Mouse (Mus musculus) spleen, postnatal 36 days (tissue): ENCODE measurements around the gene Dpp8.

ENCODE experiments used
- DNase-seq, 2 experiments: peaks; one replicate each; pipeline ENCODE4 v3.0.0; 2022; ENCODE audit warnings: low spot score in 2 of 2, mixed read lengths in 1 of 2

The Dpp8 gene

DNA sequence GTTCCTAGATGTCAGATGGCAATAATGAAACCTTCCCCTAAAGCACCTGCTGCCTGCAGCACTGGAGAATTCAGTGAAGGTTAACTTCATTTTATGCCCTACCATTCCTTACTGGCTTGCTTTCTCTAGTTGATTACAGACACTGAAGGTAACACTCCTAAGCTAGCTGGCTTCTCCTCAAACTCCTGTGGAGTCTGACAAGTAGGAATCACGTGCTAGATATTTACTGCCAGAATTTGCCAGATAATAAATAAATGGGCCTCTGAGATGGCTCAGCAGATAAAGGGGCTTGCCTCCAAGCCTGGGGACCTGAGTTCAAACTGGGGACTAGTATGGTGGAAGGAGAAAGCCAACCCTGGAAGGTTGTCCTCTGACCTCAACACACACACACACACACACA lies 54.6 kb downstream of the Dpp8 start:
- no peak for DNase-seq

DNA sequence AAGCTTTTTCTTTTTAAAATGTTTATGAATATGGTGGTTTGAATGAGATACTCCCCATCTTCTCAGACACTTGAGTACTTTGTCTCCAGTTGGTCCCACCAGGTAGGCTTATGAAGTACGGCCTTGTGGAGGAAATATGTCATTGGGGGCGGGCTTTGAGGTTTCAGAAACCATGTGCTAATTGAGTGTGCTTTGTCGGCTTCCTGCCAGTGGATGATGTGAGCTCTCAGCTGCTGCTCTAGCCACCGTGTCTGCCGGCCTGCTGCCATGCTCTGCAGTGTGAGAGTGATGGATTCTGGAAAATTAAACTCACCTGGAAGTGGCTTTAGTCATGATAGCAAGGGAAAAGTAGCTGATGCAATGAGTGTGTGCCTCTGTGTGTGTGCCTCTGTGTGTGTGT lies 55.3 kb downstream of the Dpp8 start:
- peak; percentile 57 for DNase-seq

DNA sequence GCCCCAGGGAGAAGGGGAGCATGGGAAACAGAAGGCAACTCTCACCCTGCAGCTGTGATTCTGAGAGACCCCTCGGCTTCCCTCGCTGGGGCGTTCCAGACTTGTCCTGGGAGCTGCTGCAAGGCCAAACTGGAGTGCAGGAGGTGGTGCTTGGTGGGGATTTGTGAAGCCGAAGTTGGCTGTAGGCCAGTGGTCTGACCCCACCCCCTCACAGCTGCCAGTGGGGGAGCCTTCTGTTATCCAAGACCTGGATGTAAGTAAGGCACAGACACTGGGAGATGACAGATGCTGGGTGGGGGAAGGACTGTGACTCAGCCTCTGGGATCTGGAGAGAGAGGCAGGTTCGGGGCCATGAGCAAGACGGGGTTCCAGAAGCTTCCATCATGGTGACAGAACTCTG lies 62.0 kb downstream of the Dpp8 start:
- no peak for DNase-seq

DNA sequence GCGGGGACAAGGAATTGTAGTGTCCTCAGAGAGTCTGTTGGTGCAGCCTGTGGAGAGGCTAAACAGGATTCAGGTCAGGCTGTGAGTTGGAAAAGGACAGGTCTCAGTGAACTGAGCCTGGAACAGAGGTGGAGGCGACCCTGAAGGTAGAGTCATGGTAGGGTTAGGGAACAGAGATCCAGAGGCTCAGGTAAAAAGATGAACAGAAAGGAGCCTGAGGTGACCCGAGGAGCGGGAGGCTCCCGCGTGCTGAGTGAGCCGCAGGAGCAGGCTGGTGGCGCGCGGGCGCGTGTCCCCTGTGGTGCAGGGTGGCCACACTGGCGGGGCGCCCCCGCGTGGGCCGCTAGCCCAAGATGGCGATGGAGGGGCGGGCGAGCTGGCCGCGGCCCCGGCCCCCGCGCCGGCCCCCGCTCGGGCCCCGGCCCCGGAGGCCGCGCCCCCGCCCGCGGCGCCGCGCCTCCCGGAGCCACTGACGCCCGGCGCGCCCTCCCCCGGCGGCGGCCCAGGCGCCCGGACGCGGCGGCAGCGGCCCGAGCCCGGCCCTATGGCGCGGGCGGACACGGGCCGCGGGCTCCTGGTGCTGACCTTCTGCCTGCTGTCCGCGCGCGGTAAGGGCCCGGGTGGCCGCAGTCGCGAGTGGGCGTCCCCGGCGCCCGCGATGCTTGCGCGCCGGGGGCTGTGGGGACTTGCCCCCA lies 68.9 kb downstream of the Dpp8 start, which contains the start of gene Igdcc4:
Igdcc4 (plus strand) TSS at position 496 of the 695 bp plus-strand sequence.
- no peak for DNase-seq

DNA sequence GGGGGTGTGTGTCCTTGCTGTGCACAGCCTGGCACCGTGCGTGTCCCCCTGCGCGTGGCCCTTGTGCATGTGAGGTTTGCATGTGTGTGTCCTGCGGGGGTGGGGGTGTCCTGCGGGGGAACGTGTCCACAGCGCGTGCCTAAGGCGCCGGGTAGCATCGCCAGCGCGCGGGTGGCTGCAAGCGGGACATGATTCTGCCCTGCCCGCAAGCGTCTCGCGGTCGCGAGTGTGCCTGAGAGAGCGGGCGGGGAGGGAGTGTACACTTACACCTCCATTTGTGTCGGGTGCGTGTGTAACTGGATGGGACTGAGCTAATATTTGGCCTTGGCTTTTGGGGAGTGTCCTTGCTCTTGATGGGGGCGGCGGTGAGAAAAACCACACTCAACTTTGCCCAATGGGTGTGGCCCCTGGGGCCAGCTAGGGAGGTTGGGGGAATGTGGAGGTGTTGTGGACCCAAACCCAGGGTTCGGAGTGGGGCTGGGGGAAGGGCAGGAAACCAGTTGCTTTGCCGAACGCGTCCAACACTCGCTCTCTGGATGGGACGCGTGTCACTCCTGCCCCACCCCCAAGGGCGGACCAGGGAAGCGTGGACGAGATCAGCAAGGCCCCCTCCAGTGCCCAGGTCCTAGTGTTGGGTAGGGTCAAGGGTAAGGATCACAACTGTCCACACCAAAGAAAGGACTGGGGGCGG lies 69.6 kb downstream of the Dpp8 start:
- DNase-seq: no peak

DNA sequence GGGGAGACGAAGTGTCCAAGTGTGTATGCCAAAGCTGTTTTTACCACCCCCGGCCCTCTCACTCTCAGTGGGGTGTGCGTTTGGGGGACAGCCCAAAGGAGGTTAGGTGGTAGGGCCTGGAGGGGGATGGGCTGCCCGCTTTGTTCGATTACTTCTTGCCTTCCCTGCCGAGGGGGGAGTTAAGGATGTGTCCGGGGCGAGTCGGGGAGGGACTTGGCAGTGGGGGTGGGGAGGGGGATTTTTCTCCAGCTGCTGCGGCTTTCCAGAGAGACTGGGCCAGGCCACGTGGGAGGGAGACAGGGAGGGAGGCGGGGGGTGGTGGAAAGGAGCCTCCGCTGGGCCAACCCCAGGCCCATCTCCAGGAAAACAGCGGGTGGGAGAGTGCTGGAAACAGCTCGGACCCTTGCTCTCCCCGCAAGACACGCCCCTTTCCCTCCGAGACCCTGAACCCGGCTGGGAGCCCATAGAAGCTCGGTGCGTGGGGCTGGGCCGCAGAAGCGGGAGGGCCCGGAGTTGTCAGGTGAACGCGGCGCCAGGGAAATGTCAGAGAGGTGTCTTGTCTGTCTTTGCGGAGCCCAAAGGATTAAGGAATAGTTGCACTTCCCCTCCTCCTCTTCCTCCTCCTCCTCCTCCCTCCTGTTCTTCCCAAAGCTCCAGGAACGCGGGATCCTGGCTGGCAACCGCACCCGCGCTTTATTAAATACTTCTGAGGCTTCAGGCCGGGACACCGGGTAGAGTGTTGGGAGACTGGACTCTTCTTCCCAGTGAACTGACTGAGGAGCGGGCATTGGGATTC lies 70.4 kb downstream of the Dpp8 start:
- DNase-seq: no peak

DNA sequence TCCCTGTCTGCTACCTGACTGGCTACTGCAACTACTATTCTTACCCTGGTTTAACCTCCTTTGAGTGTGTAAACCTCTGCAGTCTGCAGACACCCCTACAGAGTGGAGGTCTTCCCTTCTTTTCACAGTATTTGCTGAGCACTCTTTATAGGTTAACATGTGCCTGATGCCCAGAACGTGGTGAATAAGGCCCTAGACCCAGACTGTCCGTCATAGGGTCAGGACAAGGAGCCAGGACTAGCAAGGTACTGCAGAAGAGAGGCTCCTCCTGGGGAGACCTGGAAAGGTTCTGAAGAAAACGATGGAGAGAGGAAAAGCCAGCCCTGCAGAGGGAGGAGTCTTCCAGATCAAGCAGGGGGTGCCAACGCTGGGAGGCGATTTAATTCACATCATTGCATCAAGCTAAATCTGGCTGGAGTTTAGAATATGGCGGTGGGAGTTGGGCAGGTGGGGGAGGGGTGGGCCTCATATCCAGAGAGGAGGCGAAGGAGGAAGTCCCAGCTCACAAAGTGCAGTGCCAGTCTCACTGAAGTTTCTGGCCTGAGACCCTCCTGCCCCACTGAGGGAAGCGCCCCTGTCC lies 71.0 kb downstream of the Dpp8 start:
- DNase-seq: no peak

DNA sequence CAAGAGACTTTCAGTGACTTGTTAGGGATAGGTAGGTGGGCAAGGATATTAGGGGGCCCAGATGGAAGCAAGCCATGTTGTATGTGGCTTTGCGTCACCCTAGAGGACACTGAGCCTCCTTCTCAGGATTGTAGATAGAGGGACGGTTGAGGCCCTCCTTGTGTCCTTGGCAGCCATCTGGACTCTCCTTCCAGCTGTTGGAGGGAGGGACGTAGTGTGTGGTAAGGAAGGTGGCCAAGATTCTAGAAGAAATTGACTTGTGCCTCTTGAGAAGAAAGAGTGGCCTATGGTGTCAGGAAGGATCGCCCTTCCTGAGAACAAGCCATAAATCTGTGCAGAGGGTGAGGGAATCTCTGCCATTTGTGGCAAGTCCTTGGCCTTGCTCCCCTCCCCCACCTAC lies 74.6 kb downstream of the Dpp8 start:
- no peak for DNase-seq

DNA sequence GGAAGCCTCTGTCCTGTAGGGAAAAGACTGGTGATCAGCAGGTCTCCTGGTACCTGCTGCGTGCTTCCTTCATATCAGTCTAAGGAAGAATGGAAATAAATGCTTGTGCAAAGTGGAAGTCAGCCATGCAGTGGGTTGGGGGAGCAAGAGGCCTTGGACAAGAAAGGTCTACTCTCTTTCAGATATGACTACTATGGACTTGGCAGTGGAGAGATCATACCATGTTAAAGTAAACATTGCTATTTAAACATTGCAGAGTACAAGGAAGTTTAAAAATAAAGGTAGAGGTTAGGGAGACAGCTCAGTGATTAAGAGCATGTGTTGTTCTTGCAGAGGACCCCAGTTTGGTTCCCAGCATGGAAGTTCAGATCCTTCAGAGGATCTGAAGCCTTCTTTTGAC lies 75.7 kb downstream of the Dpp8 start:
- DNase-seq: no peak

DNA sequence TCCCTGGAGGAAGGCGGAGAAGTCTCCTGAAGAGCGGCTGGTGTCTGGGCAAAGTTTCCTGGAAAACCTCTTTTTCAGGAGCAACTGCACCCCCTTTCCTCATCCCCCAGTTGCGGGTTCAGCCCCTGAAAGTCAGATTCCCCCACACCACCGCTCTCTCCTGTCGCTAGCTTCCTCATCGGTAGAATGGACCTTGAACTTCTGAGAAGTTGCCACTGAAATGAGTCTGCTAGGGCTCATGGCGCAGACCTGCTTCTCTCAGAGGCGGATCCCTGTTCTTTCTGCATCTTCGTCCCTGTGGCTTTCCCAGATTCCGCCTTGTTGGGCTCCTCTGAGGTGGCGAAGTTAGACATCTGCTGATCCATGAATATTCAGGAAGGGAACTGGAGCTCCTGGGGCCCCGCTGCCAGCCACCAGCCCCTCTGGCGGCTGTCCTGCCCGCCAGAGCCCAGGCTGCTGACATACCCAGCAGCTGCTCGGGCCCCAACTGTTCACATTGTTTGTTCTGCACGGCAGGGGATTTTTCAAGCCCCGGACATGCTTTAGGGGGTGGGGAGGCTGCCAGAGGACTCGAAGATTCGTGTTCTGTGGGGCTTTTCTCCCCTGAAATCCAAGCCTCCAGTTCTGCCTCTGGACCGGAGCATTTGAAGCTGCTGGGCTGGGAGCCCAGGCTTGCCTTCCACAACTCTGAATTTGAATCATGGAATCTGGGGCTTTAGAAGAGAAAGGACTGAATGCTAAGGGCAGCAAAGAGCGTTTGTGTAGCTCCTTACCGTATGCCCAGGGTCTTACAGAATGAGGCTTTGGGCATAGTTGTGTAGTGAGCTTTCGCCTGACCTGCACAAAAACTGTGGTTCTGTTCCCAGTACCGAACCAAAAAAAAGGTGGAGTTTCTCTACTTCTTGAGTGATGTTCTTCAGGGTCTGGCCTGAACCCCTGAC lies 77.2 kb downstream of the Dpp8 start:
- DNase-seq: no peak

DNA sequence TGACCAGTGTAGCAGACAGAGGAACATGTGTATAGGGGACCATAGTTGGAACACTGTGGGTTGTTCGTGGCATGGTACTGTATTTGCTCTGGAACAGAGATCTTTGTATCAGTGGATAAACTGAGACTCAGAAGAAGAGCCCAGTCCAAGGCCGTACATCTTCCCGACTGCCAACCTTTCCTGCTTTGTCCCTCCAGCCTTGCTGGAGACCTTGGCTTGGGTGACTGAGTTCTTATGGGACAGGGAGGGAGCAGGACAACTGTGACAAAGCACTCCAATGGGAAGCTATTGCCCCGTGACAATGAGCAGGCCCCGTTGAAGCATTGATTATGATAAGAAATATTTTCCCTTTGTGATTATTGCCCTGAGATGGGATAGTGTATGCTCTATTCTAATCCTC lies 79.5 kb downstream of the Dpp8 start:
- DNase-seq: no peak

DNA sequence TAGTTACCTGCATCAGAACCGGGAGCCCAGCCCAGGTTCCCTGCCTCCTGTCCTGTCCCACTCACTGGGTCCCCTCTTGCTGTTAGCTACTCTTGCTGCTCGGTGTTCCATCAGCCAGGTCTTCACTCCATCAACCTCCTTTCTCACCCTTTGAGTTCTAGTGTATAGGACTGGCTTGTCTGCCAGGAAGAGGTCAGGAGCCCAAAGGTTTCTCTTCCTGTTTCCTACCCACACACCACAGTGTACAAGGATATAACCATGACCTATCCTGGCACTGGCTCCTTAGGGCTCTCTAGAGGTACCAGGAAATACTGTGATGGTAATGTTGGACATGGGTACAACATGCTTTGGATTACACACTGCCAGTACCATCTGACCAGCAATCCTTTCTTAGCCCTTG lies 81.5 kb downstream of the Dpp8 start:
- no peak for DNase-seq

DNA sequence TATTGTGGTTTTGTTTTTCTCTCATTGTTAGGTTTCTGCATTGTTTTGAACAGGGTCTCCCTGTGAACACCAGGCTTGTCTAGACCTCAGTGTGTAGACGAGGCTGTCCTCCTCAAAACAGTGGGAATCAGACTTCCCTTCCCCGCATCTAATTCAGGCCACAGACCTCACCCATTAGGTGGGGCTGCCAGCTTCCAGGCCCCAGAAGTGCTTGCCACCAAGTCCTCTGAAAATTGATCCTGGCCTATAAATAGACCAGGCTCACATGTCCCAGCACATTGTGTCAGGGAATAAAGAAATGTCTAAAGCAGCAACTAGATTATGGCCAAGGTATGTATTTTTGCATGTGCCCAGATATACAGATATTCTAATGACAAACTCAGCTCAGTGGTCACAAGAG lies 83.7 kb downstream of the Dpp8 start:
- no peak for DNase-seq

DNA sequence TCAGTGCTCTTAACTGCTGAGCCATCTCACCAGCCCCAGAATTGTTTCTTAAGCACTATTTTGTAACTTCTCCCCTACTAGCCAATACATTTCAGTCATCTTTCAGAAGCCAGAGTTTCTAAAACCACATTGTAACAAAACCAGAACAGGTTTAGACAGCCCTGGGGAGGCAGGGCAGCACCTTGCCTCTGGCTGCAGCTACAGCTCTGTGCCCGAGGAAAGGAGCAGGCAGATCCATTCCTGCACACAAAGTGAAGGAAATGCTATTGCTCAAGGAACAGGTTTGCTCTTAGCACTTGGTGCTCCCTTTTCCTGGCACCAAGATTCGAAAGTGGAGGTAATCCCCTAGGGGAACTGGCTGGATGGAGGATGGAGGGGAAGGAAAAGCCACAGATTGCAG lies 85.3 kb downstream of the Dpp8 start:
- no peak for DNase-seq

DNA sequence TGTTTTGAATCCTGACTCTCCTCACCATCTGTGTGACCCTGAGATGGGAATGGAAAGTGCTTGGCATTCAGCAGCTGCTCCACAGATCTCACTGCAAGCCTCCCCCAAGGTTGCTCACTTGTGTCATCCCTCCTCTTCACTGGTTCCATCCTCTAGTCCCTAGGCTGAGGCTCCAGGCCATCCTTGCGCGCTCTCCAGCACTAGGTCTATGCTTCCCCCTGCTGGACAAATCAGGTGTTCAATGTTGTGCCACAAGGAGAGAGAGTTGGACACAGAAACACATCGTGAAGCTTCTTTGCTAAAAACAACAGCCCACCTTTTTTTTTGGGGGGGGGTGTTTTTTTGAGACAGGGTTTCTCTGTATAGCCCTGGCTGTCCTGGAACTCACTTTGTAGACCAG lies 88.7 kb downstream of the Dpp8 start:
- DNase-seq: peak; percentile 42 to 48

DNA sequence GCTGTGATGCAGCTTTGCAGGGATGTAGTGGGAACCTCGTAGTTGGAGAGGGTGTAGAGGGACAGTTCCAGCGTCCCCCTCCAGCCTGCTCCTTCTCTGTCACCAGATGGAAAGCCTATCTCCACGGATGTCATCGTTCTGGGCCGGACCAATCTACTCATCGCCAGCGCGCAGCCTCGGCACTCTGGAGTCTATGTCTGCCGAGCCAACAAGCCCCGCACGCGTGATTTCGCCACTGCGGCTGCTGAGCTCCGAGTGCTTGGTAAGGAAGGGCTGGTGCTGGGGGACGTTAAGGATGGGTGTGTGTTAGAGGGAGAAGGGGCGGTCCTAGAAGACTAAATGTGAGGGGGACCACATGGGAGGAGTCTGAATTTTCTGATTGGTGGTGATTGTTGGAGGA lies 90.3 kb downstream of the Dpp8 start:
- DNase-seq: no peak

DNA sequence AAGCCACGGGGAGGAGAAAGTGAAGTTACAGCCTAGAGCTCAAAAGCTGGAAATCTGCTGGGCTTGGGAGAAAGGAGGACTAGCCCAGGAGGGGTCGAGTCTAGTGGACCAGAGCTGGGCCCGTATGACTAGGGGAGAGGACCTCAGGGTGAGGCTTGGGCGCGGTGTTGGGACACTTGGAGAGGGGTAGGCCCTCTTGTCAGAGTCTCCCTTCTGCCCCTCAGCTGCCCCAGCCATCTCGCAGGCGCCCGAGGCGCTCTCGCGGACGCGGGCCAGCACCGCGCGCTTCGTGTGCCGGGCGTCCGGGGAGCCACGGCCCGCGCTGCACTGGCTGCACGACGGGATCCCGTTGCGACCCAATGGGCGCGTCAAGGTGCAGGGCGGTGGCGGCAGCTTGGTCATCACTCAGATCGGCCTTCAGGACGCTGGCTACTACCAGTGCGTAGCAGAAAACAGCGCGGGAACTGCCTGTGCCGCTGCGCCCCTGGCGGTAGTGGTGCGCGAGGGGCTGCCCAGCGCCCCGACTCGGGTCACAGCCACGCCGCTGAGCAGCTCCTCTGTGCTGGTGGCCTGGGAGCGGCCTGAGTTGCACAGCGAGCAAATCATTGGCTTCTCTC lies 91.4 kb downstream of the Dpp8 start:
- DNase-seq: peak; percentile 15 to 27

DNA sequence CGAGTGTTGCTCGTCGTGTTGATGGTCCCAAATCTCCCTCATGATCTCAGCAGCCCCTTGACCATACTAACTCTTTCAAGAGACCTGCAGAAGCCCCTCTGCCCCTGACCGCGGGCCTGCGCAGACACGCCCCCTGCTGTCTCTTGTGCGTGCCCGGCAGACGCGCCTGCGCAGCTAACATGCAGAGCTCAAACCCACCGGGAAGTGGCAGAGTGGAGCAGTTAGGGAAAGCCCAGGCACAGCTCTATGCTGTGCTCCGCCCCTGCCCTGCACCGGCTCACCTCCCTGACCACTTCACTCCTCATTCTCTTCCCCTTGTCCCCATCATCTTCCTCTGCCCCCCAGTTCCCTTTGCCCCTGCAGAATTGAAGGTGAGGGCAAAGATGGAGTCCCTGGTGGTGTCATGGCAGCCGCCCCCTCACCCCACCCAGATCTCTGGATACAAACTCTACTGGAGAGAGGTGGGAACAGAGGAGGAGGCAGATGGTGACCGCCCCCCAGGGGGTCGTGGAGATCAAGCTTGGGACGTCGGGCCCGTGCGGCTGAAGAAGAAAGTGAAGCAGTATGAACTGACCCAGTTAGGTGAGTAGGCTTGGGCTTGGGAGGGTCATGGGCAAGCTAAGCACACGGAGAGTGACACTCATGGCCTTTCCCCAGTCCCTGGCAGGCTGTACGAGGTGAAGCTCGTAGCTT lies 96.1 kb downstream of the Dpp8 start:
- DNase-seq: peak; percentile 37 to 51

DNA sequence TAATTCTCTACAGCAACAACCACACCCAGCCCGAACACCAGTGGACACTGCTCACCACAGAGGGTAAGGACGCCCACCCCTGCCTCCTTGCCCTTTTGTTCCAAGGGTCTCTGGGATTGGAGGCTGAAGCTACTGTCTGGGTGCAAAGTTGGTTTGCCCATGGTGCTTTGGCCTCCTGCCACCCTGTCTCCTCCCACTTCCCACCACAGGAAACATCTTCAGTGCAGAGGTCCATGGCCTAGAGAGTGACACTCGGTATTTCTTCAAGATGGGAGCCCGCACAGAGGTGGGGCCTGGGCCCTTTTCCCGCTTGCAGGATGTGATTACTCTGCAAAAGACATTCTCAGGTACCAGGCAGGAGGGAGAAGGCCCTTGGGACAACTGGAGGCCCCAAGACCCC lies 99.5 kb downstream of the Dpp8 start:
- no peak for DNase-seq
